Mouse (Mus musculus) E14TG2a.4 (cell line): ENCODE measurements around the gene Mob3a.
A peak's percentile ranks its signal among the peaks of the same experiment; 100 is the strongest.

Experiments
- H3K27me3 ChIP-seq: 2 replicates; pipeline ENCODE4 v1.6.1; 2014; ENCODE audit warnings: low read length, control low read depth; ENCODE audit not compliant: insufficient read depth
- H3K36me3 ChIP-seq: 2 replicates; pipeline ENCODE4 v1.6.1; 2014; ENCODE audit warnings: low read length, control low read depth; ENCODE audit not compliant: insufficient read depth
- H3K4me1 ChIP-seq: replicated peaks from 2 replicates; pipeline ENCODE4 v1.6.1; 2014; ENCODE audit warnings: low read depth, low read length, control low read depth
- H3K4me3 ChIP-seq: replicated peaks from 2 replicates; pipeline ENCODE4 v1.5.1; 2014; ENCODE audit warnings: mild to moderate bottlenecking, low read length
- H3K9me3 ChIP-seq: 2 replicates; pipeline ENCODE4 v1.6.1; 2014; ENCODE audit warnings: low read length, control low read depth
- CTCF ChIP-seq: conservative IDR thresholded peaks from 2 replicates; pipeline ENCODE4 v1.5.1; 2014; ENCODE audit warnings: low read length
- NANOG ChIP-seq: IDR thresholded peaks from 2 replicates; pipeline ENCODE4 v1.6.1; 2014; ENCODE audit warnings: borderline replicate concordance, low read length, mixed read lengths
- POU5F1 ChIP-seq: IDR thresholded peaks from 2 replicates; pipeline ENCODE4 v1.6.1; 2014; ENCODE audit warnings: low read length, borderline replicate concordance

Gene Mob3a

GRCm38 (mm10) chr10:80664197-80665015 is 37.4 kb downstream of the Mob3a start:
- no peak for TF ChIP-seq NANOG
- no peak for TF ChIP-seq POU5F1
- no peak for TF ChIP-seq CTCF

GRCm38 (mm10) chr10:80663485-80664196 is 38.1 kb downstream of the Mob3a start:
- Histone ChIP-seq H3K4me3 (no peak overlapping the region), H3K27me3 (no peaks in the 10 kb centered on the region), H3K4me1 (peaks cover 85% of the 10 kb centered on the region), H3K9me3 (no peaks in the 10 kb centered on the region), H3K36me3 (peaks cover 30% of the 10 kb centered on the region)
- TF ChIP-seq CTCF (no peak), POU5F1 (no peak), NANOG (no peak)

More at GRCm38 (mm10) chr10:80664197-80665015, 37.4 kb downstream of the Mob3a start:
- H3K4me1 ChIP-seq: peaks cover 85% of the 10 kb centered on the region
- peak overlapping the region; percentile 66 for H3K4me3 ChIP-seq
- H3K9me3 ChIP-seq: no peaks in the 10 kb centered on the region
- H3K36me3 ChIP-seq: peaks cover 37% of the 10 kb centered on the region
- H3K27me3 ChIP-seq: no peaks in the 10 kb centered on the region

- Histone ChIP-seq H3K36me3 (peaks cover 5% of the 10 kb centered on the region), H3K27me3 (no peaks in the 10 kb centered on the region), H3K4me1 (peaks cover 80% of the 10 kb centered on the region), H3K9me3 (no peaks in the 10 kb centered on the region), H3K4me3 (no peak overlapping the region)
- TF ChIP-seq CTCF (peak; percentile 91), NANOG (no peak)
These were observed 40.6 kb downstream of the Mob3a start for GRCm38 (mm10) chr10:80661149-80661548.

GRCm38 (mm10) chr10:80659213-80659612 is 42.6 kb downstream of the Mob3a start:
- H3K9me3 ChIP-seq: no peaks in the 10 kb centered on the region
- peaks cover 10% of the 10 kb centered on the region for H3K36me3 ChIP-seq
- H3K4me3 ChIP-seq: peak overlapping the region; percentile 18; the same call in 1 of the 2 replicates
- peaks cover 78% of the 10 kb centered on the region for H3K4me1 ChIP-seq
- TF ChIP-seq CTCF: peak; percentile 87
- TF ChIP-seq NANOG: no peak
- no peak for TF ChIP-seq POU5F1
- no peaks in the 10 kb centered on the region for H3K27me3 ChIP-seq

GRCm38 (mm10) chr10:80658841-80659202 is 43.0 kb downstream of the Mob3a start:
- H3K9me3 ChIP-seq: no peaks in the 10 kb centered on the region
- H3K27me3 ChIP-seq: no peaks in the 10 kb centered on the region
- peak overlapping the region; percentile 18; the same call in 1 of the 2 replicates for H3K4me3 ChIP-seq
- TF ChIP-seq CTCF (no peak), NANOG (no peak), POU5F1 (no peak)
- peaks cover 77% of the 10 kb centered on the region for H3K4me1 ChIP-seq
- H3K36me3 ChIP-seq: peaks cover 13% of the 10 kb centered on the region

GRCm38 (mm10) chr10:80658194-80658840 is 43.5 kb downstream of the Mob3a start:
- H3K9me3 ChIP-seq: no peaks in the 10 kb centered on the region
- 0 out of 2 replicates have a peak overlapping the region, but pooled peaks have one; percentile 18 for H3K4me3 ChIP-seq
- H3K36me3 ChIP-seq: peaks cover 17% of the 10 kb centered on the region
- TF ChIP-seq CTCF (no peak), POU5F1 (no peak), NANOG (no peak)
- H3K27me3 ChIP-seq: no peaks in the 10 kb centered on the region
- H3K4me1 ChIP-seq: peaks cover 77% of the 10 kb centered on the region

- TF ChIP-seq NANOG (no peak), POU5F1 (no peak), CTCF (no peak)
- Histone ChIP-seq H3K36me3 (peaks cover 29% of the 10 kb centered on the region), H3K9me3 (no peaks in the 10 kb centered on the region)
These were observed 44.7 kb downstream of the Mob3a start, which contains the start of gene Btbd2 for GRCm38 (mm10) chr10:80656863-80657623. Gene Btbd2, minus strand, starts transcription at chr10:80657071.

More at GRCm38 (mm10) chr10:80656863-80657623, 44.7 kb downstream of the Mob3a start, which contains the start of gene Btbd2:
- Histone ChIP-seq H3K27me3 (no peaks in the 10 kb centered on the region), H3K4me1 (peaks cover 80% of the 10 kb centered on the region), H3K4me3 (peak within 1 kb of the TSS; percentile 93)
